Mouse (Mus musculus) granulocyte monocyte progenitor cell, adult 5-6 weeks (primary cell): ENCODE measurements around the gene Ppp1r14d. TPM values are rescaled to one million over a fixed set of nuclear protein-coding genes. Genes with fewer than 3 reads are reported as not detected.

Experiments
- ATAC-seq: replicated peaks from 2 replicates; pipeline ENCODE4 v1.8.0; 2016; ENCODE audit warnings: mild to moderate bottlenecking, moderate TSS enrichment, inconsistent platforms; ENCODE audit not compliant: poor library complexity, severe bottlenecking
- total RNA-seq, 2 experiments: library from RNA; stranded (forward) in 1 of 2; stranded (reverse) in 1 of 2; fragments of 200-712, 200-1000 nt in 1 of 2; fragments of >200 nt in 1 of 2; fragmentation: Nextera tagmentation in 1 of 2; gene quantifications; 2 replicates each; pipeline ENCODE4 v1.2.3; 2014 to 2017

Ppp1r14d gene
- total RNA-seq, 2 experiments from 2014 or later, result not detected

GRCm38 (mm10) chr2:119237871-119238220 is 8.1 kb upstream of the Ppp1r14d start:
- ATAC-seq, result peak; percentile 21; the same call in 1 of the 2 replicates

GRCm38 (mm10) chr2:119237210-119237870 is 7.6 kb upstream of the Ppp1r14d start, which contains the start of gene Spint1:
TSS of gene Spint1 (plus strand) at chr2:119237362.
- ATAC-seq, result peak; percentile 21; the same call in 1 of the 2 replicates

- no peak for ATAC-seq
Measured at GRCm38 (mm10) chr2:119236682-119237209, 7.0 kb upstream of the Ppp1r14d start.

- peak; percentile 36 for ATAC-seq
Measured at GRCm38 (mm10) chr2:119209176-119209507, 20.6 kb downstream of the Ppp1r14d start.

GRCm38 (mm10) chr2:119208344-119209175 is 21.1 kb downstream of the Ppp1r14d start, which contains the start of the genes Zfyve19 and Dnajc17:
TSS of gene Zfyve19 (plus strand) at chr2:119208617.
TSS of gene Dnajc17 (minus strand) at chr2:119208795.
- ATAC-seq, result peak; percentile 88

- ATAC-seq, result peak; percentile 9
Measured at GRCm38 (mm10) chr2:119207961-119208343, 21.8 kb downstream of the Ppp1r14d start.

GRCm38 (mm10) chr2:119203871-119204460 is 25.7 kb downstream of the Ppp1r14d start:
- ATAC-seq, result no peak

- ATAC-seq, result no peak
Measured at GRCm38 (mm10) chr2:119202914-119203453, 26.7 kb downstream of the Ppp1r14d start.

- no peak for ATAC-seq
Measured at GRCm38 (mm10) chr2:119198934-119199333, 30.8 kb downstream of the Ppp1r14d start.

- ATAC-seq, result no peak
Measured at GRCm38 (mm10) chr2:119198049-119198448, 31.7 kb downstream of the Ppp1r14d start.

GRCm38 (mm10) chr2:119197493-119197892 is 32.2 kb downstream of the Ppp1r14d start:
- ATAC-seq, result no peak

GRCm38 (mm10) chr2:119196316-119197108 is 33.2 kb downstream of the Ppp1r14d start:
- ATAC-seq, result no peak

GRCm38 (mm10) chr2:119194140-119194539 is 35.6 kb downstream of the Ppp1r14d start:
- ATAC-seq, result no peak

- ATAC-seq, result no peak
Measured at GRCm38 (mm10) chr2:119190969-119191368, 38.7 kb downstream of the Ppp1r14d start.

- peak; percentile 99 for ATAC-seq
Measured at GRCm38 (mm10) chr2:119189029-119189710, 40.5 kb downstream of the Ppp1r14d start.

GRCm38 (mm10) chr2:119182914-119183313 is 46.8 kb downstream of the Ppp1r14d start:
- ATAC-seq, result no peak

GRCm38 (mm10) chr2:119177384-119177939 is 52.2 kb downstream of the Ppp1r14d start:
- no peak for ATAC-seq

GRCm38 (mm10) chr2:119176761-119177160 is 52.9 kb downstream of the Ppp1r14d start:
- no peak for ATAC-seq

- ATAC-seq, result no peak
Measured at GRCm38 (mm10) chr2:119175614-119176013, 54.1 kb downstream of the Ppp1r14d start.
